In genomic region chr10:23081548-23081828, GRCm38 (mm10) we compare ENCODE assay signal across 1 mouse cellular context.
TF ChIP-seq lines count a peak whose summit lies in the region.

No protein-coding gene starts in this region.

TF ChIP-seq in CH12.LX, 34 proteins besides CTCF, POLR2A, EP300 and RAD21 (continued from another document):
- TF ChIP-seq USF2 (conservative IDR thresholded peaks at IDR 0.05; ENCODE audit: low read depth, low read length), result no peak
- no peak for TF ChIP-seq CHD1 (IDR thresholded peaks at IDR 0.05; ENCODE audit: low read depth, low read length)
- TF ChIP-seq TCF12 (IDR thresholded peaks at IDR 0.05; ENCODE audit: low read depth, low read length), result no peak
- TF ChIP-seq JUN (IDR thresholded peaks at IDR 0.05; ENCODE audit: insufficient read depth, low read depth, low read length), result no peak
- TF ChIP-seq UBTF (IDR thresholded peaks at IDR 0.05; ENCODE audit: low read depth, low read length), result no peak
